Mouse (Mus musculus): ENCODE measurements around the gene Fbxo48. TPM values are rescaled to one million over a fixed set of nuclear protein-coding genes. Genes with fewer than 3 reads are reported as not detected.

Fbxo48 gene
- polyA plus RNA-seq, 1 experiment from 2014 or later: 0.17 TPM

- no peak for TF ChIP-seq CTCF (IDR thresholded peaks at IDR 0.05; ENCODE audit: low read depth)
- no peak overlapping the region for H3K4me2 ChIP-seq (replicated peaks; ENCODE audit: low read depth)
- H3K9me3 ChIP-seq (ENCODE audit: control insufficient read depth): no peaks in the 10 kb centered on the region
- no peaks in the 10 kb centered on the region for H3K27me3 ChIP-seq (replicated peaks; ENCODE audit: control insufficient read depth, insufficient read depth, low read length)
- 49% methylated on average over 1 of the region's 1 CpGs for WGBS
- no peaks in the 10 kb centered on the region for H3K4me1 ChIP-seq (replicated peaks; ENCODE audit: control insufficient read depth, insufficient read depth, low read length)
- H3K27ac ChIP-seq (ENCODE audit: low read depth, low read length): no peak overlapping the region
- H3K36me3 ChIP-seq (ENCODE audit: control insufficient read depth, insufficient read depth): no peaks in the 10 kb centered on the region
- ATAC-seq: no peak
- no peak overlapping the region for H3K4me3 ChIP-seq (ENCODE audit: low read depth, low read length)
- H3K9ac ChIP-seq (ENCODE audit: low read depth, low read length): no peak overlapping the region
Observed at GRCm38 (mm10) chr11:16958520-16958919, 7.3 kb downstream of the Fbxo48 start.

GRCm38 (mm10) chr11:16967806-16968205 lies 16.6 kb downstream of the Fbxo48 start:
- H3K4me3 ChIP-seq (ENCODE audit: low read depth, low read length): no peak overlapping the region
- H3K4me1 ChIP-seq (replicated peaks; ENCODE audit: control insufficient read depth, insufficient read depth, low read length): no peaks in the 10 kb centered on the region
- WGBS: 32% methylated on average over 2 of the region's 2 CpGs
- ATAC-seq: no peak
- TF ChIP-seq CTCF (IDR thresholded peaks at IDR 0.05; ENCODE audit: low read depth): peak; percentile 69
- no peaks in the 10 kb centered on the region for H3K9me3 ChIP-seq (ENCODE audit: control insufficient read depth)
- no peaks in the 10 kb centered on the region for H3K27me3 ChIP-seq (replicated peaks; ENCODE audit: control insufficient read depth, insufficient read depth, low read length)
- H3K27ac ChIP-seq (ENCODE audit: low read depth, low read length): no peak overlapping the region
- H3K36me3 ChIP-seq (ENCODE audit: control insufficient read depth, insufficient read depth): no peaks in the 10 kb centered on the region
- no peak overlapping the region for H3K9ac ChIP-seq (ENCODE audit: low read depth, low read length)
- no peak overlapping the region for H3K4me2 ChIP-seq (replicated peaks; ENCODE audit: low read depth)

GRCm38 (mm10) chr11:16969650-16970049 lies 18.5 kb downstream of the Fbxo48 start:
- Histone ChIP-seq H3K27ac (ENCODE audit: low read depth, low read length) (no peak overlapping the region), H3K9ac (ENCODE audit: low read depth, low read length) (no peak overlapping the region), H3K27me3 (replicated peaks; ENCODE audit: control insufficient read depth, insufficient read depth, low read length) (no peaks in the 10 kb centered on the region), H3K9me3 (ENCODE audit: control insufficient read depth) (no peaks in the 10 kb centered on the region), H3K4me1 (replicated peaks; ENCODE audit: control insufficient read depth, insufficient read depth, low read length) (no peaks in the 10 kb centered on the region), H3K36me3 (ENCODE audit: control insufficient read depth, insufficient read depth) (no peaks in the 10 kb centered on the region), H3K4me2 (replicated peaks; ENCODE audit: low read depth) (no peak overlapping the region), H3K4me3 (ENCODE audit: low read depth, low read length) (no peak overlapping the region)
- no peak for ATAC-seq
- TF ChIP-seq CTCF (IDR thresholded peaks at IDR 0.05; ENCODE audit: low read depth): no peak
- 50% methylated on average over 2 of the region's 2 CpGs for WGBS

- WGBS: 84% methylated on average over 3 of the region's 3 CpGs
- H3K9me3 ChIP-seq (ENCODE audit: control insufficient read depth): no peaks in the 10 kb centered on the region
- no peak for ATAC-seq
- H3K4me2 ChIP-seq (replicated peaks; ENCODE audit: low read depth): no peak overlapping the region
- H3K36me3 ChIP-seq (ENCODE audit: control insufficient read depth, insufficient read depth): no peaks in the 10 kb centered on the region
- TF ChIP-seq CTCF (IDR thresholded peaks at IDR 0.05; ENCODE audit: low read depth): no peak
- H3K9ac ChIP-seq (ENCODE audit: low read depth, low read length): no peak overlapping the region
- no peaks in the 10 kb centered on the region for H3K4me1 ChIP-seq (replicated peaks; ENCODE audit: control insufficient read depth, insufficient read depth, low read length)
- no peaks in the 10 kb centered on the region for H3K27me3 ChIP-seq (replicated peaks; ENCODE audit: control insufficient read depth, insufficient read depth, low read length)
- H3K4me3 ChIP-seq (ENCODE audit: low read depth, low read length): no peak overlapping the region
- no peak overlapping the region for H3K27ac ChIP-seq (ENCODE audit: low read depth, low read length)
Observed at GRCm38 (mm10) chr11:16972027-16972426, 20.9 kb downstream of the Fbxo48 start.

- Histone ChIP-seq H3K27ac (ENCODE audit: low read depth, low read length) (no peak overlapping the region), H3K36me3 (ENCODE audit: control insufficient read depth, insufficient read depth) (no peaks in the 10 kb centered on the region), H3K4me3 (ENCODE audit: low read depth, low read length) (no peak overlapping the region), H3K4me1 (replicated peaks; ENCODE audit: control insufficient read depth, insufficient read depth, low read length) (no peaks in the 10 kb centered on the region), H3K9me3 (ENCODE audit: control insufficient read depth) (no peaks in the 10 kb centered on the region), H3K27me3 (replicated peaks; ENCODE audit: control insufficient read depth, insufficient read depth, low read length) (no peaks in the 10 kb centered on the region), H3K9ac (ENCODE audit: low read depth, low read length) (no peak overlapping the region), H3K4me2 (replicated peaks; ENCODE audit: low read depth) (no peak overlapping the region)
- ATAC-seq: no peak
- TF ChIP-seq CTCF (IDR thresholded peaks at IDR 0.05; ENCODE audit: low read depth): no peak
- WGBS: 91% methylated on average over 1 of the region's 1 CpGs
Observed at GRCm38 (mm10) chr11:16973086-16973485, 21.9 kb downstream of the Fbxo48 start.

- no peak overlapping the region for H3K27ac ChIP-seq (ENCODE audit: low read depth, low read length)
- H3K4me1 ChIP-seq (replicated peaks; ENCODE audit: control insufficient read depth, insufficient read depth, low read length): no peaks in the 10 kb centered on the region
- TF ChIP-seq CTCF (IDR thresholded peaks at IDR 0.05; ENCODE audit: low read depth): no peak
- H3K9me3 ChIP-seq (ENCODE audit: control insufficient read depth): no peaks in the 10 kb centered on the region
- WGBS: 68% methylated on average over 4 of the region's 4 CpGs
- no peaks in the 10 kb centered on the region for H3K27me3 ChIP-seq (replicated peaks; ENCODE audit: control insufficient read depth, insufficient read depth, low read length)
- H3K4me3 ChIP-seq (ENCODE audit: low read depth, low read length): no peak overlapping the region
- H3K36me3 ChIP-seq (ENCODE audit: control insufficient read depth, insufficient read depth): no peaks in the 10 kb centered on the region
- no peak overlapping the region for H3K4me2 ChIP-seq (replicated peaks; ENCODE audit: low read depth)
- H3K9ac ChIP-seq (ENCODE audit: low read depth, low read length): no peak overlapping the region
- ATAC-seq: no peak
Observed at GRCm38 (mm10) chr11:16976937-16977336, 25.8 kb downstream of the Fbxo48 start.

- ATAC-seq: no peak
- no peak for TF ChIP-seq CTCF (IDR thresholded peaks at IDR 0.05; ENCODE audit: low read depth)
- H3K27ac ChIP-seq (ENCODE audit: low read depth, low read length): no peak overlapping the region
- no peaks in the 10 kb centered on the region for H3K36me3 ChIP-seq (ENCODE audit: control insufficient read depth, insufficient read depth)
- no peak overlapping the region for H3K4me3 ChIP-seq (ENCODE audit: low read depth, low read length)
- H3K9ac ChIP-seq (ENCODE audit: low read depth, low read length): no peak overlapping the region
- no peak overlapping the region for H3K4me2 ChIP-seq (replicated peaks; ENCODE audit: low read depth)
- no peaks in the 10 kb centered on the region for H3K4me1 ChIP-seq (replicated peaks; ENCODE audit: control insufficient read depth, insufficient read depth, low read length)
- no peaks in the 10 kb centered on the region for H3K9me3 ChIP-seq (ENCODE audit: control insufficient read depth)
- 70% methylated on average over 2 of the region's 2 CpGs for WGBS
- H3K27me3 ChIP-seq (replicated peaks; ENCODE audit: control insufficient read depth, insufficient read depth, low read length): no peaks in the 10 kb centered on the region
Observed at GRCm38 (mm10) chr11:16977611-16978010, 26.4 kb downstream of the Fbxo48 start.

Measured in intestine, postnatal 0 days (tissue).